Mouse (Mus musculus) gonadal fat pad, adult 2 months (tissue): ENCODE results near the gene Sugp2. TPM values are rescaled to one million over a fixed set of nuclear protein-coding genes. Genes with fewer than 3 reads are reported as not detected.

ENCODE experiments used
- DNase-seq: peaks from one replicate; pipeline ENCODE4 v3.0.0-alpha.2; 2012; ENCODE audit warnings: low read depth
- polyA plus RNA-seq: library from polyadenylated mRNA; depleted of rRNA; stranded (reverse); fragments of >200 nt; gene quantifications from 2 replicates; pipeline ENCODE4 v1.2.3, GENCODE M21; 2012

Sugp2 gene
- polyA plus RNA-seq, 1 experiment = 42.5 TPM

- no peak for DNase-seq
These were observed 13.1 kb upstream of the Sugp2 start for GRCm38 (mm10) chr8:70220911-70221310.

DNA sequence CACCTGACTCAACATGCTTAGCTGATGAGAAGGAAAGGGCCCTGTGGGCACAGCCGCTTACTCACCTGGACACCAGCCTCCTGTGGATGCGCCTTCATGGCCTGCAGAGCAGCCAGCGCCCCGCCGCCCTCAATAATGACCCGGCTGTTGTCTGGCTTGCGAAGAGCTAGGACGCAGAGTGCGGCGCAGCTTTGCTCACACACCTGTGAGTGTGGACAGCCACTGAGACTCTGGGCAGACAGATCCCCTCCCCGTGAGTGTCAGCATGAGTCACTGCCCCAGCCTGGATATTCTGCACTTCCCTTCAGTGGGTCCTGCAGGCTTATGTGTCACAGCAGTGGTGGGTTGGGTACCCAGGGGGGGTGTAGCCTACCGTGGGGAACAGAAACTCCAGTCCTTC lies 12.0 kb upstream of the Sugp2 start:
- no peak for DNase-seq

DNA sequence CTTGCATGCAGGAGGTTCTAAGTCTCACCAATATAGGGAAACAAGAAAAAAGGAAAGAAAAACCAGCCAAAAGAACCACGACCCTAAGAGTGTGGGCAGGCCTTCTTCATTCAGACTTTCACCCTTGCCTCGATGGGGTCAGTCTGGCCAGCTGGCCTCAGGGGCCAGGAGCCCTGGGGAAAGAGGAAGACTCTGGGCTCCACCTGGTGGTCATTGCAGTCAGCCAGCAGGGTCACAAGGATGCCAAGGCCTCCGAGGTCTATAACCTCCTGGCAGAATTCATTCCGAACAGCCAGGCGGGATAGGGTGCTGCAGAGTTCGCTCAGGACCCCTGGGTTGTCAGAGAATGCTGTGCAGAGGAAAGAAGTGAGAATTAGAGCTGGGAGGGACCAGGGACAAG lies 10.7 kb upstream of the Sugp2 start:
- no peak for DNase-seq

DNA sequence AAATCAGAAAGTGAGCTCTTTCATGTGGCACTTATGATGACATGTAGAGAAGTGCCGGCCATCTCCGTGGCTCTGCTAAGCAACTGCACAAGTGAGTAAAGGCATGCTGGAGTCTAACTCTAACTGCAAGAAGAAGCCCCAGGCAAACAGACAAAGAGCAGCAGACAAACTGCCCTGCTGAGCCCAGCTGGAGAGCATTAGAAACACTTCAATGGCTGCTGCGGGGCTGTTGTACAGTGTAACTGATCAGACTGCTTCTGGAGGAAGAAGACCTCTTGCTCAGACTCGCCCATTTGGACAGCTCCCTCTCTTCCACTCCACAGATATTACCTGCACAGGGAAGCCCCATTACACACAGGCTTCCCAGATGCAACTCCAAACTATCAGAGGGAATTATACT lies 6.0 kb upstream of the Sugp2 start:
- no peak for DNase-seq

DNA sequence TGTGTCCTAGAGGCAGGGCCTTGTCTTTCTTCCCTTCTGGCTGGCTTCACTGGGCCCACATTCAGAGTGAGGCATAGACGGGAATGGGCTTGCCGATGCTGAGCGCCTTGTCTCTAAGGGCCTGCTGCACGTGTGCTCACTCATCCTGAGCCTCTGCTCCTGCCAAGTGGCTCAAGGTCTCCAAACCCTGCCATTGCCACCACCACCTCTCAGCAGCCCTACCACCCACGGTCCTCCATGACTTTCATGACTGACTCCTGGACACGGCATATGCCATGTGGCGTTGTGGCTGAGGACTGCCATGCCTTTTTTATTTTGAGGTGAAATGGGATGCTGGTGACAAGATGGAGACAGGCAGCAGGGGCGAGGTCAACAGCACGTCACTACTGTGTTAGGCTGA lies 3.2 kb upstream of the Sugp2 start:
- DNase-seq = no peak

DNA sequence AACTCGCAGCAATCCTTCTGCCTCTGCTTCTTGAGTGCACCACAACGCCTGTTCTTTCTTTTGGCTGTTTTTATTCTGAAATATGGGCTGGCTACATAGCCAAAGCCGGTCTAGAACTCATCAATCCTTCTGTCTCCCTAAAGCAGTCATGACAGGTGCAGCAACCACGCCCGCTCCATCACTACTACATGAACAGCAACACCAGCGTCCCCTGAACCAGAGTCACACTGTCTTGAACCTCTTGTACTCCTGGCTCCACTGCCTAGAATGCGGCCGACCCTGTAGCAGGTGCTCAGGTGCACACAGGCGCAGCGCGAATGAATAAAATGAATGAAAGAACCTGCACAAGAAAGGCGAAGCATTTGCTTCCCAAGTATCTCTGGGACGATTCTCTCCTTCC lies 420 bp upstream of the Sugp2 start:
- DNase-seq = no peak

DNA sequence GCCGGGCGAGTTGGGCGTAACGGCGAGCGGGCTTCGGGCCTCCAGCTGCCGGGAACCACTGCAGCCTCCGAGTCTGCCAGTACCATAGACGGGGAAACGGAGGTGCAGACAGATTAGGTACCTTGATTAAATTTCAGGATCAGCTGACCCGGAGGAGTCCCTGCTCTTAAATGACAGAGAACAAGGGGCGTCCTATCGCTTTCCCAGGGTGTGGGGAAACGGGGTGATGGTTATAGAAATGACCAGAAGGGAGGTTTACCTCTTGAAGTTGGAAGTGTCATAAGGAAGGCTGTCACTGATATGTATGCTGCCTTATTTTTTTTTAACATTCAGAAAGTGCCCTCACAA lies 729 bp downstream of the Sugp2 start:
- no peak for DNase-seq

DNA sequence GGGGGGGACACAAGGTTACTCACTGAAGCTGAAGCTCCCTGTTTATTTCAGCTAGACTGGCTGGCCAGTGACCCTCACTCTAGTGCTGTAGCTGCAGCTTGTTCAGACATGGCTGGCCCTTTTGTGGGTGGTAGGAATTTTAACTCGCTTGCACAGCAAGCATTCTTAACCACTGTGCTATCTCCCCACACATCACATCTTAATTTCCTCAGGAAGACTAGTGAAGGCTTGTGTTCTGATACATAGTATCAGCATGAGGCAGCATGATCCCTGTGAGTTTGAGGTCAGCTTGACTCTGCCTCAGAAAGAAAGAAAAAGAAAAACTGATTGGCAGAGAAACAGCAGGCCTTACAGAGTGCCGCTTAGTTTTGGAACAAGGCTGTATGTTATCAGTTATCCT lies 3.8 kb downstream of the Sugp2 start:
- DNase-seq = no peak

DNA sequence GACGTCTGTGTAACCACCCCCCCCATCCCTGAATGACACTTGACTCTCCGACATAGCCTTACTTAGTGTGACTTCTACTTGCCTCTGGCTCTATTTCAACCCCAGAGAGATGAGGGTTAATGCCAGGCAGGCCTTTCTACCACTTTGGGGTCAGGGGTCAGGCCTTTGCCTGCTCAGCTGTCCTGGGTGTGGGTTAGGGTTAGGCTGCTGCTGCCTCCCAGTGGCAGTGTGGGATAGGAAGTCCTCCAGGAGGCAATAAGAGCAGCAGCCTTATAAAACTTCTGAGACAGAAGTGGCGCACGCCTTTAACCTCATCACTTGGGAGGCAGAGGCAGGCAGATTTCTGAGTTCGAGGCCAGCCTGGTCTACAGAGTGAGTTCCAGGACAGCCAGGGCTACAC lies 6.6 kb downstream of the Sugp2 start:
- no peak for DNase-seq

DNA sequence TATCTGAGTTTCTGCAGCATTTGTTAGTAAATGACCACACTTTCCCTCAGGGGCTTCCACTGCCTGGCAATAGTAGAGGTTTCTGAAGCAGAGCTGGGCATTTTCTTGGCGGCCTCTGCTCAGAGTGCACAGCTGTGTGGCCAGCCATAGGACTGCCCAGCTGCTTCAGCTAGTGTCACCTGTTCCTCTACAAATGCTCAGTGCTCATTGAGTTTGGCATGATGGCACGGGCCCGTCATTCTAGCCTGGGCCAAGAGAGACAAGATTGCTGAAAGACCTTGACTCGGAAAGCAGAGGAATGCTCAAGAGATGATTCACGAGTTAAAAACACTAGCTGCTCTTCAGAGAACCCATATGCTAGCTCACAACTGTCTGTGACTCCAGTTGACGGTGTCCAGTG lies 12.6 kb downstream of the Sugp2 start:
- DNase-seq = no peak

DNA sequence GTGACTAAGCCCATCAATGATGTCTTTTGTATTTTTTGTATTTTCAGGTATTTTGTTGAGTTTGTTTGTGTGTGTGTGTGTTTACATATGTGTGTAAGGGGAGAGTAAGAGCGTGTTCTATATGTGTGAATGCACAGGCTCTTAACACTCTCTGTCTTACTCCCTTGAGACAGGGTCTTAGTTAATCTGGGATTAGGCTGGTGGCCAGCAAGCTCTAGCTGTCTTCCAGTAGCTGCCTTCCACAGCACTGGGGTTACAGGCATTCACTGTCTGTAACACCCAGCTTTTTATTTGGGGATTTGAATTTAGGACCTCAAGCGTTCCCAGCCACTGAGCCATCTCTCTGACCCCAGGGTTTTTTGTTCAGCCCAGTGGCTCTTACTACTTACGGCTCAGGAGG lies 13.8 kb downstream of the Sugp2 start:
- DNase-seq = no peak

DNA sequence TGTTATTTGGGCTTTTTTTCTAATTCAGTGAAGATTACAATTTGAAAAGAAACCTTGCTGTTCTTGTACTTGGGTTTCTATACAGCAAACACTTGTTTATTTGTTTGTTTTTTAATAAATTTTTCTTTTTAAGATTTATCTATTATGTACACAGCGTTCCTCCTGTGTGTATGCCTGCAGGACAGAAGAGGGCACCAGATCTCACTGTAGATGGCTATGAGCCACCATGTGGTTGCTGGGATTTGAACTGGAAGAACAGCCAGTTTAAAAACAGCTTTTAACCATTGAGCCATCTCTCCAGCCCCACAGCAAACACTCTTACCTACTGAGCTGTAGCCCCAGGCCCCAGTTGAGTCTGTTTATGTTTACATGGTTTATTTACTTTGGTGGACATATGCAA lies 20.6 kb downstream of the Sugp2 start:
- DNase-seq = no peak

DNA sequence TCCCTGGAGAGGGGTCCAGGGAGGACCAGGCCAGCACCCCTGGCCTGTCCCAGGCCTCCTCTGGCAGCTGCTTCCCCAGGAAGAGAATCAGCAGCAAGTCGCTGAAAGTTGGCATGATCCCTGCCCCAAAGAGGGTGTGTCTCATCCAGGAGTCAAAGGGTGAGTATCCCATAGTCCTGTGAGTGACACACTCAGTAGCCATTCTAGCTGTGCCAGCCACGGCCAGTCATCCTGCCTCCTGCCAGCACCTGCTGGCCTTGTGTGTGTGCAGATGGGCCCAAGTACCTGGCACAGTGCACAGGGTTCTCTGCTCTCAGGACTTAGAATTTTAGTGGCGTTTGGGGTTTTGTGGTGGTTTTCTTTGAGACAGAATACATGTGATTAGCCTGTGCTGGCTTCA lies 23.4 kb downstream of the Sugp2 start:
- no peak for DNase-seq

- DNase-seq = no peak
These were observed 24.6 kb downstream of the Sugp2 start for GRCm38 (mm10) chr8:70258600-70258999.

GRCm38 (mm10) chr8:70259043-70259442 lies 25.0 kb downstream of the Sugp2 start:
- no peak for DNase-seq

DNA sequence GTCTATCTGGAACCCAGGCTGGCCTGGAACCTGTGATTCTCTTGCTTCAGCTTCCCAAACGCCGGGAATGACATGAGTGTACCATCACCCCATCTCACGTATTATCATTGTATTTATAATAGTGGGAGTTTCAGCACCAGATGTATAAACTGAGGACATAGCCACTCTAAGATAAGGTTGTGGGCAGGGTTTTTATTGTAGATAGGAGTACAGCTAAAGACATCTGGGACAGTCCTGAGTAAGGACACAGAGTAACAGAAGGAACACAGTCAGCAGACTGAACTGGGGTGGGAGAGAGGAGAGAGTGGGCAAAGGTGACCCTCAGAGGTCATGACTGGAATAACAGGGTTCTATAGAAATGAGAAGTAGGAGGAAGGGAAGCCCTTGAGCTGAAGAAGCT lies 33.6 kb downstream of the Sugp2 start:
- no peak for DNase-seq

DNA sequence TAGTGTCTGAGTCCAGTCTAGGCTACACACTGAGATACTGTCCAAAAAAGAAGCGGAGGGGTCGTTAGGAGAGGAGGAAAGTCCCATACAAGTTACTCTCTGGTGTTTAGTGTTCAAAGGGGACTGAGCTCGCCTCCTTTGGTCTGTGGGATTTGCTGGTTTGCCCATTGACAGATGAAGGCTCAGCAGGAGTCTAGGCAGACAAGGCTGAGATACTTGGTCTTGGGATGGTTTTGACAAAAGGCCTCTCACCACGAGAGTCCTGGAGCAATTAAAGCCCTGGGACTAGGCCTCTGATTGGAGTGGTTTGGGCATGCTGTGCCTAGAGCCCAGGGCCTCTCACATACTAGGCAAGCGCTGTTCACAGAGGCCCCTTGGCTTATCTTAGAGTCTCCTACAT lies 34.3 kb downstream of the Sugp2 start:
- DNase-seq = no peak

GRCm38 (mm10) chr8:70268799-70269565 lies 35.0 kb downstream of the Sugp2 start:
- no peak for DNase-seq

DNA sequence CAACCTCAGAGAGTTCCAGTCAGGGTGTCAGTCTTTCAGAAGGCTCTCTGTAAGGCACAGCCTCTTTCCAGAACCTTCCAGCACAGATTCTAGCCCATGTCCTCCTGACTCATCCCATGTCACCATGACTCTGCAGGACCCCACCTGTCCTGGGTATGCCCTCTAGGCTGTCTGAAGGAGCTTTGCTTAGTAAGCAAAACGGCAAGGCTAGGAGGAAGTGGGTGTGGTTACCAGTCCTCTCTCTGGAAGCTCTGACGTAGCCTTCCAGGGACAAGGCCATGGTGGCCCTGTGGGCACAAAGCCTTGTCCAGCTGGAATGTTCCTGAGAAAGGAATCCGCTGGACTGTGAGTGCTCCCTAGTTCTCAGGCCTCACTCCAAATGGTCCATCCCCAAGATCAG lies 38.9 kb downstream of the Sugp2 start:
- DNase-seq = no peak

- no peak for DNase-seq
These were observed 40.3 kb downstream of the Sugp2 start for GRCm38 (mm10) chr8:70274350-70274749.

DNA sequence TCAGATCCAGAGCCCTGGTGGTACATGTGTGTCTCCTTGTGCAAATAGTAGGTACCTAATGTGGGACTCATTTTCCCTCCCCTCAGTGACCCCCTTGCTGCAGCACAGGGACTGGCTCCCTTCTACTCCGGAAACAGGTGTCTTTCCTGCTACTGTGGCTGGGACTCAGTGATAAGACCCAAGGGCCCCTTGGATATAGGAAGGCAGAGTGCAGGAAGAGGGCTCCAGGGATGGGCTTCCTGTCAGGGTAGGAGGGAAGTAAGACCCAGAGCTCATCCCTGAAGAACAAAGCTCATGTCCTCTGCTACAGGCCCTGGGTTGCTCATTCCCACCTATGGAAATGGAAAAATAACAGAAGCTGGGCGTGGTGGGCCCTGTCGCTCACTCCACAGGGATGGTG lies 42.5 kb downstream of the Sugp2 start:
- no peak for DNase-seq

DNA sequence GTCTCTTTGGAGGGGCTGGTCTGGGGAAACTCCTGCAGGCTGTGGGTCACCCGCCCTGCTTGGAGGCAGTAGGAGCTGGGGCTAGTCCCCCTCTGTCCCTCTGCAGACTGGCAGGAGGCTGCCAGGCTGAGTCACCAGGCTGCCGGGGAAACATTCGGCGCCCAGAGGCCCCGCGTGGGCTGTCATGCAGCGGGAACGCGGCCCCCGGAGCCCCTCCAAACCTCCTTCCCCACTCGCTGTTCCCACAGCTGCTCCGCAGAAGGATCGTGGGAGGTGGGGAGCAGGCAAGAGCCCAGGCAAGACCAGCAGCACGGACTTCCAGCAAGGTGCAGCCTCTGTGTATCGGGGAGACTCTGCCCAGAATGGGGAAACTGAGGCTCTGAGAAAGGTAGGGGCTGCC lies 44.1 kb downstream of the Sugp2 start:
- DNase-seq = no peak

DNA sequence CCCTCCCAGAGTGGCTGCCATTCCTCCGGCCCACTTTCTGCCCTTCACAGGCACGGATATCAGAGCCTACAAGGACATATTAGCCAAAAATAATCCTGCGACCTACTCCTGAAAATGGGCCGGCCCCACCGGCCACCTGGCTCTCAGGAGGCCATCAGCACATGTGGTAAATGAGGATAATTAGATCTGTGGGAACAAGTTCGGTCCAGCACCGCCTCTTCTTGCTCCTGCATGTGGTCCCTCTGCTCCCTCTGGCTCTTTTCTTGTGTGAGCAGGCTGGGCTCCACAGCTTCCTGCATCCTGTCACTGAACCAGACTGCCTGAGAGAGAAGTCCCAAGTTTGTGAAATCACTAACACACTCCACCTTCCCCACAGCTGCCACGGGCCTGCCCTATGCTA lies 45.2 kb downstream of the Sugp2 start:
- DNase-seq = no peak

DNA sequence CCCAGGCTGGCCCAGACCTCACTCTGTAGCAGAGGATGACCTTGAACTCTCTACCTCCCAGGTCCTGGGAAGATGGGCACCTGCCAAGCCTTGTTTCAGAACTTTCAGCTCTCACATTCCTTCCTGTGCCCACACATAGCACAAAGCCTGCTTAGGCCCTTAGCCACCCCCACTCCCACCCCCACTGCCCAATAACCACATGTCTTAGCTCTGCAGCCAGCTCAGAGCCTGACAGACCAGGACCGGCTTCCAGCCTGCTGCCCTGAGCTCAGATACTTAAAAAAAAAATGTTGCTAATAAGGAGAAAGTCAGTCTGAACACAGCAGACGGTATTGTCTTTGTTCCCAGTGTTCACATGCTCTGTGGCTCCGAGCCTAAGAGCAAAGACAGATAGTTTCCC lies 47.0 kb downstream of the Sugp2 start:
- DNase-seq = no peak
